Mouse (Mus musculus): Measurements from ENCODE around the gene Smo. TPM values are rescaled to one million over a fixed set of nuclear protein-coding genes. Genes with fewer than 3 reads are reported as not detected.

Gene Smo
- polyA plus RNA-seq, 1 experiment: 10.4 TPM

DNA sequence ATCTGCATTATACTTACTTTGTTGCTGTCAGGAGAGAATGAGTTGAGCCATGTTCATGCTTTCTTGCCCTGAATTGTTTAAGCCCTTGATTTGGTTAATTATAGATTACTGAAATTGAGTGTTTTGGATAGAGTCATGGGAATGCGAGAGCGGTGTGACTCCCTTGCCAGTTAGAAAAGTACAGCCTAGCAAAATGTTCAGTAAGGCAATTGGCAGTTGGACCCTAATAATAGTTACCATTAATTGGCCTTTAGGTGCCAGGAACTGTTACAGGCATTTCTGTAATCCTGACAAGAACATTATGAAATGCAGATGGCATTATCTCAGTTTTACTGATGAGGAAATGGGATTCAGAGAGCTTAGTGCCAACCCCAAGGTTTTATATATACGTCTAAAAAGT, 36.9 kb downstream of the Smo start:
- no peak for DNase-seq (ENCODE audit: extremely low spot score in 1 of 2, low spot score in 1 of 2)

DNA sequence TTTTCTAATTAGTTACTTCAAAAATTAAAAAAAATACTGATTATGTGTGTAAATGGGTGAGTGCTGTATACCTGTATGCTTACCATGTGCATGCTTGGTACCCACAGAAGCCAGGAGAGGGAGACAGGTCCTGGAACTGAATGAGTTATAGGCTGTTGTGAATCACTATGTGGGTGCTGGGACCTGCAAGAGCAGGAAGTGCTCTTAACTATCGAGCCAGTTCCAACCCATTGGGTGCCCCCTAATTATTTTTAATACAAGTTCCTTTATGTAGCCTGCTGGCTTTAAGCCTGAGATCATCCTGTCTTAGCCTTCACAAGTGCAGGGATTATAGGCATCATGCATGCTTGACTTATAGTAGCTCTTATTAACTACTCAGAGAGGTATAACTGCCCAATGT, 38.9 kb downstream of the Smo start:
- no peak for DNase-seq (ENCODE audit: extremely low spot score in 1 of 2, low spot score in 1 of 2)

- DNase-seq (ENCODE audit: extremely low spot score in 1 of 2, low spot score in 1 of 2): peak in 1 of 2 experiments; percentile 61
Observed at GRCm38 (mm10) chr6:29775609-29776008, 40.3 kb downstream of the Smo start.

GRCm38 (mm10) chr6:29776542-29777237, 41.4 kb downstream of the Smo start:
- no peak for DNase-seq (ENCODE audit: extremely low spot score in 1 of 2, low spot score in 1 of 2)

DNA sequence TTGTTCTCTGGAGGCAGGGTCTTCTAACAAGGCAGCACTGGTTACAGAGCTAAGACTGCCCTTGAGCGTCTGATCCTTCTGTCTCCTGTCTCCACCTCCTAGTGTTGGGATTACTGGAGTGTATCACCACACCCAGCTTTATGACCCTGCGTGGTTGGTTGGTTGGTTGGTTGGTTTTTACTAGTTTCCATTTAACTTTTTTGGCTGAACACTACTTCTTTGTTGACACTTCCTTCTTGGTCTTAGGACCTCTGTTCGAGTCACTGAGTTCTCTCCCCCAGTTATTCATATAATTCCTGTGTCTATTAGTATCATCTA, 41.9 kb downstream of the Smo start:
- DNase-seq (ENCODE audit: extremely low spot score in 1 of 2, low spot score in 1 of 2): no peak

DNA sequence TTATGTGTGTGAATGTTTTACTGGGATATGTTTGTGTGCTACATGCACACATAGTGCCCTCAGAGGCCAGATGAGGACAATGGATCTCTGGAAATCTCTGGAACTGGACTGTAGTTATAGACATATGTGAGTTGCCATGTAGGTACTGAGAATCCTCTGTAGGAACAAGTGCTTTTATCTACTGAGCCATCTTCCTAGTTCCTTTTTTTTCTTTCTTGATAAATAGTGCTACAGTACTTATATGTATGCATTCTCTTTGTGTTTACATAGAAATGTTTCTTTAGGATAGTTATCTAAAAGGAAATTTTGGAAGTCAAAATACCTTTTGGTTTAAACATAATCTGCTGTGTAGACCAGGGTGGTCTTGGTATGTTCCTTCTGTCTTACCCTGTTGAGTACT, 44.8 kb downstream of the Smo start:
- DNase-seq (ENCODE audit: extremely low spot score in 1 of 2, low spot score in 1 of 2): no peak

- DNase-seq (ENCODE audit: extremely low spot score in 1 of 2, low spot score in 1 of 2): no peak
Observed at GRCm38 (mm10) chr6:29780571-29780970, 45.3 kb downstream of the Smo start.

DNA sequence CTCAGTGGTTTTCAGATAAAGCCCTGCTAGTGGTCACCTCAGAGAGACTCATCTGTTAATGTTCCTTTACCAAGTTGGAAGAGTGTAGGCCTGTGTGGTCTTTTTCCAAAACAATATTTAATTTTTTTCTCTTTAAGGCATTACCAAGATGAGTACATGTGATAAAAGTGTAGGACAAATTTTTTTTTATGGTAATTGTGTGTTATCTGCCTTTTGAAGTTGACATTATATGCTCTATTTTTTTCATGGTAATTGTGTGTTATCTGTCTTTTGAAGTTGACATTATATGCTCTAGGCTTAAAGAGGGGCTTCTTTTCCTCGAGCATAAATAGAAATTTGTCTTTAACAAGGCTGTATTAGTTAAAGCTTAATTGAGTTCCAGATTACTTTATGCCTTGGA, 46.9 kb downstream of the Smo start:
- no peak for DNase-seq (ENCODE audit: extremely low spot score in 1 of 2, low spot score in 1 of 2)

- DNase-seq (ENCODE audit: extremely low spot score in 1 of 2, low spot score in 1 of 2): no peak
Observed at GRCm38 (mm10) chr6:29783960-29784359, 48.7 kb downstream of the Smo start.

DNA sequence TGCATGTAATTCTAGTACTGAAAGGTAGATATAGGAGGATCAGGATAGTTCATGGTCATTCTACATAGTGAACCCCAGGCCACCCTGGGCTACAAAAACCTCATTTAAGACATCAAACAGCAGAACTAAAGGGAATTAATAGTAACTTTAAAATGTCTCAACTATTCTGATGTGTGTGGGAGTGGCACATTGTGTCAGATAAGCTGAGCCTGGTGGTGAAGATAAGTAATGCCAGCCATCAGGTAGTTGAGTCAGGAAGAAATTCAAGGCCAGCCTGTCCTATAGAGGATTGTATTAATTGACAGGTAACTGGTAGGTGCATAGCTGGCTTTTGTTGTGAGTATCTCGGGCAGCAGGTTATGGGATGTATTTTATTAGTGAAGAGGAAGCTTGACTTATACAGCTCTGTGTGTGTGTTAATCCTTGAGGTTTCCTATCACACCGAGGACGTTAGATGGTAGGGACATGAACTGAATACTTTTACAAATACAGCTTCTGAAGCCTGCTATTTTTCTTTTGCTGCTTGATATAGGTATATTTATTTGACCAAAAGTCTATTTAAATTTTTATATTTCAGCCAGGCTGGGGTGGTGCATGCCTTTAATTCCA, 49.2 kb downstream of the Smo start:
- DNase-seq (ENCODE audit: extremely low spot score in 1 of 2, low spot score in 1 of 2): no peak

- no peak for DNase-seq (ENCODE audit: extremely low spot score in 1 of 2, low spot score in 1 of 2)
Observed at GRCm38 (mm10) chr6:29785759-29786158, 50.5 kb downstream of the Smo start.

DNA sequence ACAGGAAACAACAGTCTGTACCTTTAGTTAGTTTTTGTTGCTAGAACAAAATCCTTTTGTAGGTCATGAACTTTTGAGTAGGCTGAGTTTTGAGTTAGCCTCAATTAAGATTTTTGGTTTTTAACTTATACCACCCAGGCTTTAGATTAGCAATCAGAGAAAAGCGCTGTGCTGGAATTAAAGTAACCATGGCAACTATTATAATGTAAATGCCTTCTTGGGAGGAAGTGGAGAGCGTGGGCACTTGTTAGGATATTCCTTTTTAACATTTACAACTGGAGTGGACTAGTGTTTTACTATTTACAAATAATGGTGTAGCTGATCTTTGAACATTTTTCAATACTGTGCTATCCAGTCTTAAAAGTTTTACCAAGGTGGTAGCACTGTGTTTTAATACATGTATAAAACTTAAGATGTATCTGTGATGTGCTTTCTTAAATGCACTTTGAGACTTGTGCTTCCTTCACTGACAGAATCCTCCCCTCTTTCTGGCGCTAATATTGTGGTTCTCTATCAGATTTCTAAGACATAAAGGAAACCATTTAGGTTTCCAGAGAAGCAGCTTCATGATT, 53.6 kb downstream of the Smo start:
- DNase-seq (ENCODE audit: extremely low spot score in 1 of 2, low spot score in 1 of 2): no peak

GRCm38 (mm10) chr6:29790014-29790698, 54.9 kb downstream of the Smo start:
- no peak for DNase-seq (ENCODE audit: extremely low spot score in 1 of 2, low spot score in 1 of 2)

GRCm38 (mm10) chr6:29793520-29793919, 58.2 kb downstream of the Smo start:
- no peak for DNase-seq (ENCODE audit: extremely low spot score in 1 of 2, low spot score in 1 of 2)

GRCm38 (mm10) chr6:29794582-29794981, 59.3 kb downstream of the Smo start:
- DNase-seq (ENCODE audit: extremely low spot score in 1 of 2, low spot score in 1 of 2): no peak

- DNase-seq (ENCODE audit: extremely low spot score in 1 of 2, low spot score in 1 of 2): no peak
Observed at GRCm38 (mm10) chr6:29802979-29803378, 67.7 kb downstream of the Smo start.

DNA sequence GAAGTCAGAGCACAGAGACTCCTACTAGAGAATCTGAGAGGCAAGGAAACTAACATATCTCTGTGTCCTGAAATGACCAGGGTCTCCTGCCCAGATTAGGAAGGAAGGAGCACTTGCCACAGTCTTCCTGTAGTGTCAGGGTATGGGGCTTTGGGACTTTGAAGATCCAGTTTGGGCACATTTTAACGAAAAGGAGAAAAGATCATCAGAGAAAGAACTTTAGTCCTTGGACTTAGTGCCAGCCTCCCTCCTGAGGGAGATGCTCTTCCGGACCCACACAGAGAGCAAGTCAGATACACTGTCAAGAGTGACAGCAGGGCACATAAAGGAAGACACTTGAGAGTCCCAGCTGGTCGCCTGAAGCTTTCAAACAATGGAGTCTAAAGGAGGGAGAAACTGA, 68.7 kb downstream of the Smo start:
- DNase-seq (ENCODE audit: extremely low spot score in 1 of 2, low spot score in 1 of 2): no peak

DNA sequence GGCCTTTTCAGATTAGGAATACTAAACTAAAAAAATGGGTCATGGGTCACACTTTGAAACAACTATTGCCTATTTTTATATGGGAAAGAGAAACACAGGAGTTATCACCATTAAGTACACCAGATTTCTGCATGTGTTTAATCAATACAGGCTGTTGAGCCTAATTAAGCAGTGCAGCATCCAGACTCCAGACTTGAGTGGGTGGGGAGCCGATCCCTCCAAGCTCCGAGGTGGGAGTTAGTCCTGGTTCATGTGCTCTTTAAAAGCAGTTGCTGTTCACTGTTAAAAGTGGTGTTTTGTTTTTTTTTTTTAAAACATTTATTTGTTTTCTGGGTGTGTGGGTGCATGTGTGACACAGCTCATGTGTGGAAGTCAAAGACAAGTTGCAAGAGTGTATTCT, 70.1 kb downstream of the Smo start:
- DNase-seq (ENCODE audit: extremely low spot score in 1 of 2, low spot score in 1 of 2): no peak
